Mouse (Mus musculus) MEL (cell line): Measurements from ENCODE around the gene Tspan13. TPM values are rescaled to one million over a fixed set of nuclear protein-coding genes. Genes with fewer than 3 reads are reported as not detected.

Experiments used
- DNase-seq: peaks from one replicate; pipeline ENCODE4 v3.0.0; 2011; ENCODE audit warnings: low read depth, low spot score
- H3K27ac ChIP-seq: 2 replicates; pipeline ENCODE4 v1.5.1; 2012; ENCODE audit warnings: low read depth, mild to moderate bottlenecking, control low read depth, low read length, moderate library complexity; ENCODE audit not compliant: control insufficient read depth
- H3K27me3 ChIP-seq, 2 experiments: fragments of 150-350 bp in 1 of 2; sonication (generic) in 1 of 2; 2 replicates each; pipeline ENCODE4 v1.6.1; 2012; ENCODE audit warnings: low read length in 2 of 2, mild to moderate bottlenecking in 2 of 2, improper control_type of control experiment in 1 of 2, moderate library complexity in 1 of 2; ENCODE audit not compliant: insufficient read depth in 2 of 2, control insufficient read depth in 1 of 2
- H3K36me3 ChIP-seq, 2 experiments: 2 replicates each; pipeline ENCODE4 v1.6.1; 2012 to 2014; ENCODE audit warnings: low read length in 2 of 2, improper control_type of control experiment in 1 of 2, inconsistent platforms in 1 of 2, mild to moderate bottlenecking in 1 of 2; ENCODE audit not compliant: insufficient read depth in 2 of 2, control insufficient read depth in 1 of 2
- H3K4me1 ChIP-seq, 2 experiments: fragments of 150-350 bp in 1 of 2; sonication (generic) in 1 of 2; 2 replicates each; pipeline ENCODE4 v1.6.1; 2012; ENCODE audit warnings: low read length in 2 of 2, improper control_type of control experiment in 1 of 2, mild to moderate bottlenecking in 1 of 2; ENCODE audit not compliant: insufficient read depth in 2 of 2, control insufficient read depth in 1 of 2
- H3K4me3 ChIP-seq, 2 experiments: fragments of 150-350 bp in 1 of 2; sonication (generic) in 1 of 2; 2 replicates each; pipeline ENCODE4 v1.5.1; 2012; ENCODE audit warnings: low read depth in 2 of 2, low read length in 2 of 2, mild to moderate bottlenecking in 2 of 2, moderate library complexity in 2 of 2, control low read depth in 1 of 2, improper control_type of control experiment in 1 of 2; ENCODE audit not compliant: control insufficient read depth in 1 of 2, insufficient read depth in 1 of 2
- H3K79me2 ChIP-seq: 2 replicates; pipeline ENCODE4 v1.6.1; 2012; ENCODE audit warnings: mild to moderate bottlenecking, low read length, moderate library complexity; ENCODE audit not compliant: control insufficient read depth, poor library complexity, insufficient read depth
- H3K9ac ChIP-seq: 2 replicates; pipeline ENCODE4 v1.6.1; 2012; ENCODE audit warnings: low read depth, mild to moderate bottlenecking, control low read depth, low read length, moderate library complexity; ENCODE audit not compliant: control insufficient read depth, poor library complexity, severe bottlenecking
- H3K9me3 ChIP-seq: fragments of 150-350 bp; sonication (generic); replicated peaks from 2 replicates; pipeline ENCODE4 v1.6.1; 2012; ENCODE audit warnings: mild to moderate bottlenecking, low read length, improper control_type of control experiment, moderate library complexity; ENCODE audit not compliant: insufficient read depth
- CHD1 ChIP-seq: IDR thresholded peaks from 2 replicates; pipeline ENCODE4 v1.6.1; 2012; ENCODE audit warnings: low read depth, mild to moderate bottlenecking, inconsistent platforms, low read length, improper control_type of control experiment
- CHD2 ChIP-seq: IDR thresholded peaks from 2 replicates; pipeline ENCODE4 v1.6.1; 2011; ENCODE audit warnings: low read length, improper control_type of control experiment
- ELF1 ChIP-seq: IDR thresholded peaks from 2 replicates; pipeline ENCODE4 v1.6.1; 2014; ENCODE audit warnings: low read depth, mild to moderate bottlenecking, inconsistent platforms, low read length, improper control_type of control experiment, moderate library complexity
- ETS1 ChIP-seq: IDR thresholded peaks from 2 replicates; pipeline ENCODE4 v1.6.1; 2012; ENCODE audit warnings: low read depth, mild to moderate bottlenecking, inconsistent platforms, low read length, improper control_type of control experiment, moderate library complexity
- GABPA ChIP-seq: IDR thresholded peaks from 2 replicates; pipeline ENCODE4 v1.6.1; 2012; ENCODE audit warnings: low read depth, mild to moderate bottlenecking, inconsistent platforms, low read length, improper control_type of control experiment, moderate library complexity
- GATA1 ChIP-seq: IDR thresholded peaks from 2 replicates; pipeline ENCODE4 v1.6.1; 2011; ENCODE audit warnings: low read depth, low read length, improper control_type of control experiment
- HCFC1 ChIP-seq: IDR thresholded peaks from 2 replicates; pipeline ENCODE4 v1.6.1; 2012; ENCODE audit warnings: low read depth, mild to moderate bottlenecking, inconsistent platforms, low read length, improper control_type of control experiment, moderate library complexity
- JUND ChIP-seq: IDR thresholded peaks from 2 replicates; pipeline ENCODE4 v1.6.1; 2011; ENCODE audit warnings: low read depth, mild to moderate bottlenecking, improper control_type of control experiment, low read length
- KAT2A ChIP-seq: conservative IDR thresholded peaks from 2 replicates; pipeline ENCODE4 v1.6.1; 2012; ENCODE audit warnings: low read depth, low read length, improper control_type of control experiment, inconsistent platforms
- MAFK ChIP-seq: IDR thresholded peaks from 2 replicates; pipeline ENCODE4 v1.6.1; 2011; ENCODE audit warnings: low read depth, mild to moderate bottlenecking, low read length, improper control_type of control experiment, borderline replicate concordance
- MAX ChIP-seq: IDR thresholded peaks from 2 replicates; pipeline ENCODE4 v1.6.1; 2011; ENCODE audit warnings: low read length, improper control_type of control experiment
- MAZ ChIP-seq: IDR thresholded peaks from 2 replicates; pipeline ENCODE4 v1.6.1; 2012; ENCODE audit warnings: low read depth, mild to moderate bottlenecking, inconsistent platforms, low read length, improper control_type of control experiment
- MEF2A ChIP-seq: IDR thresholded peaks from 2 replicates; pipeline ENCODE4 v1.6.1; 2014; ENCODE audit warnings: low read depth, mild to moderate bottlenecking, inconsistent platforms, low read length, improper control_type of control experiment; ENCODE audit not compliant: poor library complexity, insufficient replicate concordance, severe bottlenecking; ENCODE audit errors: extremely low read depth
- MXI1 ChIP-seq: IDR thresholded peaks from 2 replicates; pipeline ENCODE4 v1.6.1; 2011; ENCODE audit warnings: mild to moderate bottlenecking, low read depth, low read length, improper control_type of control experiment
- MYB ChIP-seq: IDR thresholded peaks from 2 replicates; pipeline ENCODE4 v1.6.1; 2011; ENCODE audit warnings: mild to moderate bottlenecking, low read depth, low read length, improper control_type of control experiment
- NELFE ChIP-seq: IDR thresholded peaks from 2 replicates; pipeline ENCODE4 v1.6.1; 2011; ENCODE audit warnings: low read depth, low read length, improper control_type of control experiment
- NRF1 ChIP-seq: IDR thresholded peaks from 2 replicates; pipeline ENCODE4 v1.6.1; 2014; ENCODE audit warnings: low read depth, mild to moderate bottlenecking, inconsistent platforms, low read length, improper control_type of control experiment, moderate library complexity; ENCODE audit not compliant: poor library complexity, insufficient read depth, severe bottlenecking
- POLR2A ChIP-seq, 2 experiments: IDR thresholded peaks; 2 replicates each; pipeline ENCODE4 v1.6.1; 2011 to 2012; ENCODE audit warnings: low read length in 2 of 2, mild to moderate bottlenecking in 2 of 2, control low read depth in 1 of 2, improper control_type of control experiment in 1 of 2, low read depth in 1 of 2, moderate library complexity in 1 of 2; ENCODE audit not compliant: control insufficient read depth in 1 of 2, insufficient read depth in 1 of 2, poor library complexity in 1 of 2
- POLR2AphosphoS5 ChIP-seq: IDR thresholded peaks from 2 replicates; pipeline ENCODE4 v1.6.1; 2012; ENCODE audit warnings: low read depth, borderline replicate concordance, mild to moderate bottlenecking, inconsistent platforms, low read length, moderate library complexity, mixed read lengths
- RCOR1 ChIP-seq: IDR thresholded peaks from 2 replicates; pipeline ENCODE4 v1.6.1; 2012; ENCODE audit warnings: low read depth, mild to moderate bottlenecking, inconsistent platforms, low read length, improper control_type of control experiment
- SMC3 ChIP-seq: IDR thresholded peaks from 2 replicates; pipeline ENCODE4 v1.6.1; 2011; ENCODE audit warnings: low read depth, low read length, improper control_type of control experiment
- TAL1 ChIP-seq: IDR thresholded peaks from 2 replicates; pipeline ENCODE4 v1.6.1; 2012; ENCODE audit warnings: mild to moderate bottlenecking, inconsistent platforms, low read length, moderate library complexity, mixed read lengths
- TBP ChIP-seq: IDR thresholded peaks from 2 replicates; pipeline ENCODE4 v1.8.0; 2011; ENCODE audit warnings: low read depth, low read length, improper control_type of control experiment
- TCF12 ChIP-seq: IDR thresholded peaks from 2 replicates; pipeline ENCODE4 v1.6.1; 2014; ENCODE audit warnings: low read depth, mild to moderate bottlenecking, inconsistent platforms, low read length, improper control_type of control experiment, moderate library complexity
- USF1 ChIP-seq: IDR thresholded peaks from 2 replicates; pipeline ENCODE4 v1.6.1; 2014; ENCODE audit warnings: low read depth, mild to moderate bottlenecking, inconsistent platforms, low read length, improper control_type of control experiment, moderate library complexity
- USF2 ChIP-seq, 2 experiments: IDR thresholded peaks; 2 replicates each; pipeline ENCODE4 v1.6.1; 2011 to 2012; ENCODE audit warnings: improper control_type of control experiment in 2 of 2, low read length in 2 of 2, borderline replicate concordance in 1 of 2, inconsistent platforms in 1 of 2, low read depth in 1 of 2, mild to moderate bottlenecking in 1 of 2; ENCODE audit not compliant: insufficient read depth in 1 of 2
- ZMIZ1 ChIP-seq: IDR thresholded peaks from 2 replicates; pipeline ENCODE4 v1.6.1; 2012; ENCODE audit warnings: low read depth, mild to moderate bottlenecking, inconsistent platforms, low read length, improper control_type of control experiment, moderate library complexity
- ZNF384 ChIP-seq: IDR thresholded peaks from 2 replicates; pipeline ENCODE4 v1.6.1; 2012; ENCODE audit warnings: low read depth, mild to moderate bottlenecking, inconsistent platforms, low read length, improper control_type of control experiment
- polyA plus RNA-seq, 2 experiments: library from polyadenylated mRNA; stranded (reverse) in 1 of 2; unstranded in 1 of 2; fragments of >175 nt in 1 of 2; fragments of >200 nt in 1 of 2; gene quantifications; 2 replicates each; pipeline versions ENCODE4 v1.2.1 to v1.2.4; 2012; ENCODE audit warnings: low replicate concordance in 2 of 2, low read depth in 1 of 2; ENCODE audit not compliant: insufficient read length in 2 of 2, insufficient read depth in 1 of 2, missing spikeins in 1 of 2
- total RNA-seq: library from RNA; depleted of rRNA; stranded (reverse); fragments of 300-350 nt; gene quantifications from 2 replicates; pipeline ENCODE4 v1.2.3, GENCODE M21; 2012

Tspan13 gene
- total and polyA plus RNA-seq, 3 experiments: 23.0 to 37.5 TPM; not detected in 1

GRCm38 (mm10) chr12:35992711-35993110 lies 49.6 kb downstream of the Tspan13 start, which contains the start of gene Agr2:
TSS of gene Agr2 (plus strand) at chr12:35992907.
- Histone ChIP-seq H3K79me2 (no peaks in the 10 kb centered on the region), H3K9ac (no peak within 1 kb of the TSS), H3K4me1 (no peaks in the 10 kb centered on the region), H3K27ac (no peak within 1 kb of the TSS), H3K9me3 (no peaks in the 10 kb centered on the region), H3K4me3 (no peak within 1 kb of the TSS), H3K27me3 (peaks cover 0 to 2% of the 10 kb centered on the region in 2 experiments; a peak in 2 of 4 replicates), H3K36me3 (0 out of 4 replicates have a peak, but pooled peaks cover 0 to 2% of the 10 kb centered on the region in 2 experiments)
- DNase-seq: no peak
- TF ChIP-seq HCFC1: no peak
- no peak for TF ChIP-seq USF2 (IDR thresholded peaks at IDR 0.05; ENCODE audit: borderline replicate concordance in 1 of 2, insufficient read depth in 1 of 2, low read depth in 1 of 2, low read length in 2 of 2)
- no peak for TF ChIP-seq MAFK
- TF ChIP-seq SMC3: no peak
- no peak for TF ChIP-seq POLR2A (IDR thresholded peaks at IDR 0.05; ENCODE audit: control insufficient read depth in 1 of 2, insufficient read depth in 1 of 2, low read depth in 1 of 2, low read length in 2 of 2, poor library complexity in 1 of 2)
- TF ChIP-seq ETS1: no peak
- no peak for TF ChIP-seq GATA1
- TF ChIP-seq TAL1: no peak
- no peak for TF ChIP-seq CHD2
- TF ChIP-seq MAZ: no peak
- no peak for TF ChIP-seq ELF1
- no peak for TF ChIP-seq NELFE
- TF ChIP-seq MEF2A: no peak
- no peak for TF ChIP-seq RCOR1
- no peak for TF ChIP-seq USF1
- TF ChIP-seq ZMIZ1: no peak
- no peak for TF ChIP-seq TCF12

GRCm38 (mm10) chr12:35984743-35985142 lies 57.6 kb downstream of the Tspan13 start:
- no peaks in the 10 kb centered on the region for H3K79me2 ChIP-seq
- TF ChIP-seq USF2 (IDR thresholded peaks at IDR 0.05; ENCODE audit: borderline replicate concordance in 1 of 2, insufficient read depth in 1 of 2, low read depth in 1 of 2, low read length in 2 of 2) (no peak), NRF1 (no peak), USF1 (no peak), MAX (no peak), HCFC1 (no peak), RCOR1 (no peak), ZNF384 (no peak), MXI1 (no peak), TBP (no peak), GABPA (no peak), JUND (no peak), CHD1 (no peak), MEF2A (no peak), POLR2AphosphoS5 (no peak), KAT2A (no peak), MYB (no peak)
- no peak overlapping the region for H3K27ac ChIP-seq
- H3K9me3 ChIP-seq: no peaks in the 10 kb centered on the region
- no peak overlapping the region for H3K4me3 ChIP-seq
- peaks cover 0 to 7% of the 10 kb centered on the region in 2 experiments; a peak in 2 of 4 replicates for H3K4me1 ChIP-seq
- DNase-seq: no peak
- H3K36me3 ChIP-seq: peaks cover 0 to 5% of the 10 kb centered on the region in 2 experiments; a peak in 2 of 4 replicates
- H3K9ac ChIP-seq: no peak overlapping the region
- peaks cover 0 to 4% of the 10 kb centered on the region in 2 experiments; a peak in 2 of 4 replicates for H3K27me3 ChIP-seq
